Mouse (Mus musculus): ENCODE measurements around the gene Ereg. TPM values are rescaled to one million over a fixed set of nuclear protein-coding genes. Genes with fewer than 3 reads are reported as not detected.

The Ereg gene
- polyA plus RNA-seq, 1 experiment from 2014 or later, result 0.43 TPM

- no peak for ATAC-seq (ENCODE audit: low read depth)
- Histone ChIP-seq H3K27ac (ENCODE audit: low read length) (no peak overlapping the region), H3K27me3 (ENCODE audit: control insufficient read depth, insufficient read depth, low read depth, low read length) (no peaks in the 10 kb centered on the region), H3K9me3 (ENCODE audit: control insufficient read depth, low read length) (no peaks in the 10 kb centered on the region), H3K4me3 (ENCODE audit: low read length) (no peak overlapping the region), H3K9ac (ENCODE audit: low read length) (no peak overlapping the region), H3K4me2 (ENCODE audit: low read depth, low read length) (no peak overlapping the region), H3K4me1 (replicated peaks; ENCODE audit: control insufficient read depth, insufficient read depth, low read length) (no peaks in the 10 kb centered on the region), H3K36me3 (ENCODE audit: control insufficient read depth, insufficient read depth, low read length) (no peaks in the 10 kb centered on the region)
- WGBS, result 62% methylated on average over 4 of the region's 4 CpGs
These were observed 49.0 kb downstream of the Ereg start for GRCm38 (mm10) chr5:91123404-91123803.

GRCm38 (mm10) chr5:91124140-91124539 lies 49.7 kb downstream of the Ereg start:
- H3K4me3 ChIP-seq (ENCODE audit: low read length), result no peak overlapping the region
- H3K4me1 ChIP-seq (replicated peaks; ENCODE audit: control insufficient read depth, insufficient read depth, low read length), result no peaks in the 10 kb centered on the region
- no peak overlapping the region for H3K9ac ChIP-seq (ENCODE audit: low read length)
- H3K27me3 ChIP-seq (ENCODE audit: control insufficient read depth, insufficient read depth, low read depth, low read length), result no peaks in the 10 kb centered on the region
- no peaks in the 10 kb centered on the region for H3K36me3 ChIP-seq (ENCODE audit: control insufficient read depth, insufficient read depth, low read length)
- H3K27ac ChIP-seq (ENCODE audit: low read length), result no peak overlapping the region
- no peak for ATAC-seq (ENCODE audit: low read depth)
- 62% methylated on average over 2 of the region's 2 CpGs for WGBS
- no peaks in the 10 kb centered on the region for H3K9me3 ChIP-seq (ENCODE audit: control insufficient read depth, low read length)
- no peak overlapping the region for H3K4me2 ChIP-seq (ENCODE audit: low read depth, low read length)

GRCm38 (mm10) chr5:91126623-91127022 lies 52.2 kb downstream of the Ereg start:
- 61% methylated on average over 1 of the region's 1 CpGs for WGBS
- H3K27me3 ChIP-seq (ENCODE audit: control insufficient read depth, insufficient read depth, low read depth, low read length), result no peaks in the 10 kb centered on the region
- H3K9ac ChIP-seq (ENCODE audit: low read length), result no peak overlapping the region
- no peak overlapping the region for H3K4me3 ChIP-seq (ENCODE audit: low read length)
- H3K4me1 ChIP-seq (replicated peaks; ENCODE audit: control insufficient read depth, insufficient read depth, low read length), result no peaks in the 10 kb centered on the region
- H3K36me3 ChIP-seq (ENCODE audit: control insufficient read depth, insufficient read depth, low read length), result no peaks in the 10 kb centered on the region
- no peak for ATAC-seq (ENCODE audit: low read depth)
- H3K27ac ChIP-seq (ENCODE audit: low read length), result no peak overlapping the region
- no peaks in the 10 kb centered on the region for H3K9me3 ChIP-seq (ENCODE audit: control insufficient read depth, low read length)
- no peak overlapping the region for H3K4me2 ChIP-seq (ENCODE audit: low read depth, low read length)

GRCm38 (mm10) chr5:91134961-91135360 lies 60.5 kb downstream of the Ereg start:
- Histone ChIP-seq H3K9ac (ENCODE audit: low read length) (no peak overlapping the region), H3K36me3 (ENCODE audit: control insufficient read depth, insufficient read depth, low read length) (no peaks in the 10 kb centered on the region), H3K4me1 (replicated peaks; ENCODE audit: control insufficient read depth, insufficient read depth, low read length) (no peaks in the 10 kb centered on the region), H3K9me3 (ENCODE audit: control insufficient read depth, low read length) (no peaks in the 10 kb centered on the region), H3K27me3 (ENCODE audit: control insufficient read depth, insufficient read depth, low read depth, low read length) (no peaks in the 10 kb centered on the region; the same call in 1 of the 2 replicates), H3K4me3 (ENCODE audit: low read length) (no peak overlapping the region), H3K27ac (ENCODE audit: low read length) (no peak overlapping the region), H3K4me2 (ENCODE audit: low read depth, low read length) (no peak overlapping the region)
- WGBS, result 30% methylated on average over 1 of the region's 1 CpGs
- ATAC-seq (ENCODE audit: low read depth), result no peak

- WGBS, result 2% methylated on average over 7 of the region's 7 CpGs
- no peak overlapping the region for H3K27ac ChIP-seq (ENCODE audit: low read length)
- H3K36me3 ChIP-seq (ENCODE audit: control insufficient read depth, insufficient read depth, low read length), result no peaks in the 10 kb centered on the region
- peak; percentile 58 for ATAC-seq (ENCODE audit: low read depth)
- H3K4me2 ChIP-seq (ENCODE audit: low read depth, low read length), result peak overlapping the region; percentile 78
- no peaks in the 10 kb centered on the region for H3K9me3 ChIP-seq (ENCODE audit: control insufficient read depth, low read length)
- peaks cover 6% of the 10 kb centered on the region; the same call in 1 of the 2 replicates for H3K27me3 ChIP-seq (ENCODE audit: control insufficient read depth, insufficient read depth, low read depth, low read length)
- H3K4me1 ChIP-seq (replicated peaks; ENCODE audit: control insufficient read depth, insufficient read depth, low read length), result no peaks in the 10 kb centered on the region
- peak overlapping the region; percentile 57 for H3K9ac ChIP-seq (ENCODE audit: low read length)
- H3K4me3 ChIP-seq (ENCODE audit: low read length), result peak overlapping the region; percentile 56
These were observed 64.5 kb downstream of the Ereg start for GRCm38 (mm10) chr5:91138970-91139369.

- no peak within 1 kb of the TSS; the same call in 1 of the 2 replicates for H3K27ac ChIP-seq (ENCODE audit: low read length)
- peak within 1 kb of the TSS; percentile 57 for H3K9ac ChIP-seq (ENCODE audit: low read length)
- peaks cover 6% of the 10 kb centered on the region; the same call in 1 of the 2 replicates for H3K27me3 ChIP-seq (ENCODE audit: control insufficient read depth, insufficient read depth, low read depth, low read length)
- H3K4me3 ChIP-seq (ENCODE audit: low read length), result peak within 1 kb of the TSS; percentile 56
- ATAC-seq (ENCODE audit: low read depth), result peak; percentile 85
- no peaks in the 10 kb centered on the region for H3K4me1 ChIP-seq (replicated peaks; ENCODE audit: control insufficient read depth, insufficient read depth, low read length)
- no peaks in the 10 kb centered on the region for H3K36me3 ChIP-seq (ENCODE audit: control insufficient read depth, insufficient read depth, low read length)
- H3K4me2 ChIP-seq (ENCODE audit: low read depth, low read length), result peak within 1 kb of the TSS; percentile 78
- WGBS, result under 1% methylated on average over 44 of the region's 44 CpGs
- H3K9me3 ChIP-seq (ENCODE audit: control insufficient read depth, low read length), result no peaks in the 10 kb centered on the region
These were observed 65.0 kb downstream of the Ereg start, which contains the start of gene Areg for GRCm38 (mm10) chr5:91139446-91139873. Gene Areg, plus strand, starts transcription at chr5:91139599.

- no peak overlapping the region for H3K9ac ChIP-seq (ENCODE audit: low read length)
- H3K27me3 ChIP-seq (ENCODE audit: control insufficient read depth, insufficient read depth, low read depth, low read length), result peaks cover 6% of the 10 kb centered on the region; the same call in 1 of the 2 replicates
- no peaks in the 10 kb centered on the region for H3K36me3 ChIP-seq (ENCODE audit: control insufficient read depth, insufficient read depth, low read length)
- 56% methylated on average over 13 of the region's 13 CpGs for WGBS
- no peak overlapping the region for H3K27ac ChIP-seq (ENCODE audit: low read length)
- no peak for ATAC-seq (ENCODE audit: low read depth)
- no peaks in the 10 kb centered on the region for H3K9me3 ChIP-seq (ENCODE audit: control insufficient read depth, low read length)
- H3K4me2 ChIP-seq (ENCODE audit: low read depth, low read length), result peak overlapping the region; percentile 9
- peak overlapping the region; percentile 7; the same call in 1 of the 2 replicates for H3K4me3 ChIP-seq (ENCODE audit: low read length)
- no peaks in the 10 kb centered on the region for H3K4me1 ChIP-seq (replicated peaks; ENCODE audit: control insufficient read depth, insufficient read depth, low read length)
These were observed 66.5 kb downstream of the Ereg start for GRCm38 (mm10) chr5:91140896-91141448.

Other genes with a start within 250 kb of the Ereg start
- gene Cxcl1, start 183.4 kb upstream of the Ereg start, polyA plus RNA-seq (2015; fragmentation: Nextera tagmentation; extraction: Ambion mirVana), result 0.41 and 1.0 TPM in 2 replicates
- gene Cxcl2, start 170.8 kb upstream of the Ereg start, polyA plus RNA-seq (2015; fragmentation: Nextera tagmentation; extraction: Ambion mirVana), result not detected in 2 replicates
- gene Mthfd2l, start 143.5 kb upstream of the Ereg start, polyA plus RNA-seq (2015; fragmentation: Nextera tagmentation; extraction: Ambion mirVana), result 33.2 and 42.9 TPM in 2 replicates
- 0.09 TPM in 1 of 2 replicates, not detected in the other for gene Epgn, start 47.2 kb upstream of the Ereg start, polyA plus RNA-seq (2015; fragmentation: Nextera tagmentation; extraction: Ambion mirVana)
- gene Areg, start 65.0 kb downstream of the Ereg start, polyA plus RNA-seq (2015; fragmentation: Nextera tagmentation; extraction: Ambion mirVana), result 14.2 and 16.1 TPM in 2 replicates